Comparison of ENCODE assay signal across 9 mouse cellular contexts in the genomic region with DNA sequence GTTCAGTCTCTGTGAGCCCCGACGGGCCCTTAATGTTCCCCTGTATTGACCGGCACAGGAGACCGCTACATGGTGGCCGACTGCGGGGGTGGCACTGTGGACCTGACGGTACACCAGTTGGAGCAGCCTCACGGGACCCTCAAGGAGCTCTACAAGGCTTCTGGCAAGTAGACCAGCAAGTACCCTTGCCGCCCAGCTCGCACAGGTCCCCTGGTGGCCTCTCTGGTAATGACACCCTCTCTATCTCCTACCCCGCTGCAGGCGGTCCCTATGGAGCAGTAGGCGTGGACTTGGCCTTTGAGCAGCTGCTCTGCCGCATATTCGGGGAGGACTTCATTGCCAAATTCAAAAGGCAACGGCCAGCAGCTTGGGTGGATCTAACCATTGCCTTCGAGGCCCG. TPM values are rescaled to one million over a fixed set of nuclear protein-coding genes. Genes with fewer than 3 reads are reported as not detected.
DNase-seq lines count a peak whose midpoint lies in the region; ATAC-seq and TF ChIP-seq lines count a peak whose summit lies in the region.
"Had no signal": no experiment of that assay in that cellular context is flagged by ENCODE, and none has a peak within 500 bp of the region (broad histone marks: within the 10 kb centered on the region; RNA-seq: fewer than 3 reads in every experiment).

No protein-coding gene starts in this region.

- H3K4me1 ChIP-seq in ES-Bruce4 (ENCODE audit: control insufficient read depth, insufficient read depth, low read length), result no peaks in the 10 kb centered on the region
- H3K4me1 ChIP-seq in forebrain, embryonic 16.5 days (replicated peaks; ENCODE audit: control insufficient read depth, insufficient read depth, low read length), result no peaks in the 10 kb centered on the region

- no peak overlapping the region for H3K4me2 ChIP-seq in forebrain, embryonic 16.5 days (ENCODE audit: low read length)

- no peaks in the 10 kb centered on the region for H3K27me3 ChIP-seq in ES-Bruce4 (ENCODE audit: control insufficient read depth, insufficient read depth, low read length, poor library complexity, severe bottlenecking)
- no peaks in the 10 kb centered on the region for H3K27me3 ChIP-seq in forebrain, embryonic 16.5 days (replicated peaks; ENCODE audit: control insufficient read depth, insufficient read depth, low read length)

- no peak for TF ChIP-seq POLR2A in ES-Bruce4 (IDR thresholded peaks at IDR 0.05; ENCODE audit: insufficient read depth, low read length)

- 30% methylated on average over 18 of the region's 18 CpGs for WGBS in forebrain, embryonic 16.5 days

- H3K36me3 ChIP-seq in ES-Bruce4 (ENCODE audit: control insufficient read depth, insufficient read depth, low read length, poor library complexity, severe bottlenecking), result peaks cover 6% of the 10 kb centered on the region; the same call in 1 of the 2 replicates
- H3K36me3 ChIP-seq in forebrain, embryonic 16.5 days (ENCODE audit: control insufficient read depth, insufficient read depth), result peaks cover 10% of the 10 kb centered on the region

- peak; percentile 51 to 57 for DNase-seq in adrenal gland, postnatal 4 days (ENCODE audit: low spot score in 2 of 2)
- peak; percentile 92 for DNase-seq in heart, postnatal 4 days
- DNase-seq in layer of hippocampus, postnatal 10 days (ENCODE audit: low spot score in 2 of 2), result peak; percentile 66 to 74
- DNase-seq in lung, postnatal 14 days, result peak; percentile 86
- peak; percentile 77 for DNase-seq in retina, postnatal 1 day
- peak; percentile 85 for DNase-seq in urinary bladder, postnatal 14 days (ENCODE audit: low spot score)

- ATAC-seq in forebrain, embryonic 16.5 days, result peak; percentile 40; the same call in 1 of the 2 replicates

- TF ChIP-seq CTCF in ES-Bruce4 (IDR thresholded peaks at IDR 0.05; ENCODE audit: low read depth, low read length), result peak; percentile 52

- no peak overlapping the region for H3K27ac ChIP-seq in ES-Bruce4 (ENCODE audit: insufficient read depth, low read length)
- H3K27ac ChIP-seq in forebrain, embryonic 16.5 days (ENCODE audit: low read length), result no peak overlapping the region
- H3K27ac ChIP-seq: macrophage had no signal

- 0 out of 2 replicates have a peak, but pooled peaks have one; percentile 11 for TF ChIP-seq EP300 in ES-Bruce4 (IDR thresholded peaks at IDR 0.05; ENCODE audit: insufficient read depth, low read depth, low read length)

- H3K9ac ChIP-seq in ES-Bruce4 (ENCODE audit: low read depth, poor library complexity, severe bottlenecking), result no peak overlapping the region
- no peak overlapping the region for H3K9ac ChIP-seq in forebrain, embryonic 16.5 days (replicated peaks; ENCODE audit: low read depth, low read length)

- no peaks in the 10 kb centered on the region for H3K9me3 ChIP-seq in ES-Bruce4 (replicated peaks; ENCODE audit: control insufficient read depth, insufficient read depth, low read length, poor library complexity, severe bottlenecking)
- H3K9me3 ChIP-seq in forebrain, embryonic 16.5 days (ENCODE audit: control insufficient read depth, low read length), result no peaks in the 10 kb centered on the region

- 0 out of 2 replicates have a peak overlapping the region, but pooled peaks have one; percentile 3 for H3K4me3 ChIP-seq in ES-Bruce4 (ENCODE audit: low read depth, low read length)
- H3K4me3 ChIP-seq in forebrain, embryonic 16.5 days (replicated peaks; ENCODE audit: low read length), result no peak overlapping the region

RNA-seq across cellular contexts. Expression of gene Gm11037, which starts 9.3 kb away (rescaled TPM):
- not detected in 2 replicates for polyA plus RNA-seq in ES-Bruce4 (2011; ENCODE audit: insufficient read depth, insufficient read length, low read depth, missing spikeins)
- total RNA-seq in adrenal gland, postnatal 4 days (2021), result not detected
- not detected in 2 replicates for polyA plus RNA-seq in forebrain, embryonic 16.5 days (2015; fragmentation: Nextera tagmentation; extraction: Ambion mirVana)
- not detected for total RNA-seq in heart, postnatal 4 days (2021)
- not detected for total RNA-seq in layer of hippocampus, postnatal 10 days (2021)
- polyA plus RNA-seq: macrophage had no signal

RNA-seq across cellular contexts. Expression of gene Hspa12b, which starts 15.5 kb away (rescaled TPM):
- 1.9 and 2.2 TPM in 2 replicates for polyA plus RNA-seq in ES-Bruce4 (2011; ENCODE audit: insufficient read depth, insufficient read length, low read depth, missing spikeins)
- total RNA-seq in adrenal gland, postnatal 4 days (2021), result 10 to 100 TPM; 20.7 to 23.0 TPM
- 4.4 and 4.7 TPM in 2 replicates for polyA plus RNA-seq in forebrain, embryonic 16.5 days (2015; fragmentation: Nextera tagmentation; extraction: Ambion mirVana)
- 10 to 100 TPM; 40.3 to 40.6 TPM for total RNA-seq in heart, postnatal 4 days (2021)
- 10 to 100 TPM in 1 of 2 experiments, 1 to 10 TPM in 1; 9.3 to 10.9 TPM for total RNA-seq in layer of hippocampus, postnatal 10 days (2021)

RNA-seq across cellular contexts. Expression of gene 1700037H04Rik, which starts 17.3 kb away (rescaled TPM):
- 74.5 and 79.8 TPM in 2 replicates for polyA plus RNA-seq in ES-Bruce4 (2011; ENCODE audit: insufficient read depth, insufficient read length, low read depth, missing spikeins)
- 10 to 100 TPM; 42.1 to 47.4 TPM for total RNA-seq in adrenal gland, postnatal 4 days (2021)
- polyA plus RNA-seq in forebrain, embryonic 16.5 days (2015; fragmentation: Nextera tagmentation; extraction: Ambion mirVana), result 87.5 and 97.1 TPM in 2 replicates
- 10 to 100 TPM; 23.4 to 26.0 TPM for total RNA-seq in heart, postnatal 4 days (2021)
- 10 to 100 TPM; 64.4 to 70.0 TPM for total RNA-seq in layer of hippocampus, postnatal 10 days (2021)

RNA-seq across cellular contexts. Expression of gene Cenpb, which starts 37.3 kb away (rescaled TPM):
- 12.2 and 12.3 TPM in 2 replicates for polyA plus RNA-seq in ES-Bruce4 (2011; ENCODE audit: insufficient read depth, insufficient read length, low read depth, missing spikeins)
- total RNA-seq in adrenal gland, postnatal 4 days (2021), result 10 to 100 TPM; 81.8 to 84.8 TPM
- 16.0 and 16.9 TPM in 2 replicates for polyA plus RNA-seq in forebrain, embryonic 16.5 days (2015; fragmentation: Nextera tagmentation; extraction: Ambion mirVana)
- 10 to 100 TPM; 76.5 to 78.4 TPM for total RNA-seq in heart, postnatal 4 days (2021)
- total RNA-seq in layer of hippocampus, postnatal 10 days (2021), result 100 to 1,000 TPM; 106 to 108 TPM

RNA-seq across cellular contexts. Expression of gene Cdc25b, which starts 44.2 kb away (rescaled TPM):
- polyA plus RNA-seq in ES-Bruce4 (2011; ENCODE audit: insufficient read depth, insufficient read length, low read depth, missing spikeins), result 26.1 and 28.8 TPM in 2 replicates
- total RNA-seq in adrenal gland, postnatal 4 days (2021), result 10 to 100 TPM; 28.8 to 40.0 TPM
- 33.6 and 35.9 TPM in 2 replicates for polyA plus RNA-seq in forebrain, embryonic 16.5 days (2015; fragmentation: Nextera tagmentation; extraction: Ambion mirVana)
- 10 to 100 TPM; 23.5 to 34.1 TPM for total RNA-seq in heart, postnatal 4 days (2021)
- total RNA-seq in layer of hippocampus, postnatal 10 days (2021), result 10 to 100 TPM; 19.7 to 27.0 TPM
